Mouse (Mus musculus) macrophage (primary cell): ENCODE data around the gene Htt. TPM values are rescaled to one million over a fixed set of nuclear protein-coding genes. Genes with fewer than 3 reads are reported as not detected.

Experiments
- H3K27ac ChIP-seq: fragments of 350-480 bp; formaldehyde crosslinking; 2 replicates; pipeline ENCODE4 v1.9.0; 2021
- H3K36me3 ChIP-seq: fragments of 350-480 bp; formaldehyde crosslinking; 2 replicates; pipeline ENCODE4 v1.9.0; 2021; ENCODE audit errors: inconsistent target
- H3K4me3 ChIP-seq: fragments of 350-480 bp; formaldehyde crosslinking; 2 replicates; pipeline ENCODE4 v1.9.0; 2021; ENCODE audit errors: inconsistent target
- H3K79me2 ChIP-seq: fragments of 350-480 bp; formaldehyde crosslinking; 2 replicates; pipeline ENCODE4 v1.9.0; 2021; ENCODE audit errors: inconsistent target
- WGBS: methylation state at CpG from one replicate; pipeline ENCODE4 v1.1.7; 2026; ENCODE audit warnings: inconsistent platforms; ENCODE audit not compliant: missing documents; 5-methylcytosine and 5-hydroxymethylcytosine counted together
- polyA plus RNA-seq: library from polyadenylated mRNA; stranded (reverse); fragments of 250-400 nt; gene quantifications from 3 replicates; pipeline ENCODE4 v1.2.4, GENCODE M21; 2018; ENCODE audit warnings: inconsistent platforms

Htt gene
- polyA plus RNA-seq, 1 experiment from 2014 or later: 14.2 TPM

GRCm38 (mm10) chr5:34960021-34960420 lies 198.5 kb downstream of the Htt start:
- no peaks in the 10 kb centered on the region for H3K79me2 ChIP-seq
- H3K4me3 ChIP-seq: no peak overlapping the region
- H3K27ac ChIP-seq: no peak overlapping the region
- H3K36me3 ChIP-seq: no peaks in the 10 kb centered on the region
- WGBS: 69% methylated on average over 1 of the region's 1 CpGs

Other genes with a start within 250 kb of the Htt start
- gene Tnip2, start 247.7 kb upstream of the Htt start, polyA plus RNA-seq: 20.0 to 28.2 TPM (median 24.5 TPM) in 3 replicates
- gene Sh3bp2, start 235.9 kb upstream of the Htt start, polyA plus RNA-seq: 112 to 135 TPM (median 116 TPM) in 3 replicates
- 107 to 147 TPM (median 116 TPM) in 3 replicates for gene Add1, start 188.1 kb upstream of the Htt start, polyA plus RNA-seq
- gene Mfsd10, start 124.5 kb upstream of the Htt start, polyA plus RNA-seq: 19.4 to 37.9 TPM (median 29.4 TPM) in 3 replicates
- gene Nop14, start 101.6 kb upstream of the Htt start, polyA plus RNA-seq: 19.8 to 48.1 TPM (median 37.4 TPM) in 3 replicates
- 1.6 to 2.2 TPM (median 2.0 TPM) in 3 replicates for gene Grk4, start 101.4 kb upstream of the Htt start, polyA plus RNA-seq
- gene Msantd1, start 146.3 kb downstream of the Htt start, polyA plus RNA-seq: 0.27 to 1.8 TPM (median 0.77 TPM) in 3 replicates
- gene Rgs12, start 187.7 kb downstream of the Htt start, polyA plus RNA-seq: 0.81 to 2.0 TPM (median 1.5 TPM) in 3 replicates